Mouse (Mus musculus) liver, postnatal 0 days (tissue): Measurements from ENCODE around the gene Agbl3. TPM values are rescaled to one million over a fixed set of nuclear protein-coding genes. Genes with fewer than 3 reads are reported as not detected.

Source experiments
- ATAC-seq: fragments of 200-750 bp; cut with Nextera tagmentation; 2 replicates; pipeline ENCODE4 v1.8.0; 2017; ENCODE audit warnings: mild to moderate bottlenecking, moderate library complexity
- DNase-seq: peaks from one replicate; pipeline ENCODE4 v3.0.0-alpha.2; 2016
- H3K27ac ChIP-seq: fragments of 300-500 bp; sonication (generic); 2 replicates; pipeline ENCODE4 v1.5.1; 2014; ENCODE audit warnings: antibody characterized with exemption, moderate library complexity, mild to moderate bottlenecking, low read depth
- H3K27me3 ChIP-seq: fragments of 300-500 bp; sonication (generic); 2 replicates; pipeline ENCODE4 v1.6.1; 2014; ENCODE audit warnings: low read length, control low read depth, mixed read lengths; ENCODE audit not compliant: insufficient read depth
- H3K36me3 ChIP-seq: fragments of 300-500 bp; sonication (generic); replicated peaks from 2 replicates; pipeline ENCODE4 v1.6.1; 2014; ENCODE audit warnings: mild to moderate bottlenecking, control low read depth, low read length, moderate library complexity, mixed read lengths; ENCODE audit not compliant: insufficient read depth
- H3K4me1 ChIP-seq: fragments of 300-500 bp; sonication (generic); 2 replicates; pipeline ENCODE4 v1.6.1; 2014; ENCODE audit warnings: antibody characterized with exemption, mild to moderate bottlenecking, control low read depth; ENCODE audit not compliant: insufficient read depth
- H3K4me2 ChIP-seq: fragments of 300-500 bp; sonication (generic); 2 replicates; pipeline ENCODE4 v1.6.1; 2014; ENCODE audit warnings: low read depth, mild to moderate bottlenecking, low read length, moderate library complexity, mixed read lengths
- H3K4me3 ChIP-seq: fragments of 300-500 bp; sonication (generic); 2 replicates; pipeline ENCODE4 v1.5.1; 2014; ENCODE audit warnings: low read depth, low read length
- H3K9ac ChIP-seq: fragments of 300-500 bp; sonication (generic); replicated peaks from 2 replicates; pipeline ENCODE4 v1.6.1; 2014; ENCODE audit warnings: mild to moderate bottlenecking, moderate library complexity
- H3K9me3 ChIP-seq: fragments of 300-500 bp; sonication (generic); 2 replicates; pipeline ENCODE4 v1.6.1; 2016; ENCODE audit warnings: mild to moderate bottlenecking, control low read depth, low read length, mixed read lengths
- CTCF ChIP-seq: sonication (generic); IDR thresholded peaks from 2 replicates; pipeline ENCODE4 v1.5.1; 2016; ENCODE audit warnings: antibody characterized with exemption, low read depth
- EP300 ChIP-seq: IDR thresholded peaks from 2 replicates; pipeline ENCODE4 v1.6.1; 2016; ENCODE audit warnings: antibody characterized with exemption, low read depth, mild to moderate bottlenecking
- WGBS: fragments of 180-500 bp; shearing (Covaris S2); extraction: QIAGEN DNeasy Blood & Tissue Kit; methylation state at CpG from one replicate; pipeline ENCODE4 v1.1.7; 2014; ENCODE audit not compliant: insufficient replicate concordance; 5-methylcytosine and 5-hydroxymethylcytosine counted together
- polyA plus RNA-seq: library from polyadenylated mRNA; unstranded; fragments of >200 nt; fragmentation: Nextera tagmentation; extraction: Ambion mirVana; gene quantifications from 2 replicates; pipeline ENCODE4 v1.2.1, GENCODE M21; 2015

The Agbl3 gene
- polyA plus RNA-seq, 1 experiment from 2014 or later = 5.3 TPM

DNA sequence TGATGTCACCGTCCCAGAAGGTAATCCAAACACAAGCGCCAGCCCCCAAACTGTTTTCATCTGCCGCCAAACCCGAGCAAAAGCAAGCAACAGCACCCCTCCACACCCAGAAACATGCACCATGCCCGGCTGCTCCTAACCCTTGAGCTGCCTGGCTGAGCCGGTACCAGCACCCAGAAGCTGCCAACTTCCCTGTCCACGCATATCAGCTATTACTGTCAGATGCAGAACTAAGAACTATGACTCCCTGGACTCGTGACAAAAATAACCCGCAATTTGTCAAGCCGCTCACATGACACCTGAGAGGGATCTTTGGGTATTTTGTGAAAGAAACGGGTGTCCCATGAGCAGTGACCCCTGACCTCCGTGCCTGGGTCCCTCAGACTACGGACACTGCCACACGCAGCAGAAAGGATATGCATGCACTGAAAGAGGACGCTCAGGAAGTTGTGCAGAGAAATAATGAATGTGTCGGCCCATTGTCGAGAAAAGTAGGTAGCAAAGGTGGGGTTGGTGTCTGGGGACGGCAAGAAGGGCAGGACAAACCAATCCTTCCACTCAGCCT is 127.5 kb downstream of the Agbl3 start:
- Histone ChIP-seq H3K9me3 (no peaks in the 10 kb centered on the region), H3K4me2 (peak overlapping the region; percentile 58), H3K9ac (0 out of 2 replicates have a peak overlapping the region, but pooled peaks have one; percentile 28), H3K27ac (peak overlapping the region; percentile 87), H3K4me3 (peak overlapping the region; percentile 3; the same call in 1 of the 2 replicates), H3K4me1 (peaks cover 37% of the 10 kb centered on the region), H3K36me3 (peaks cover 47% of the 10 kb centered on the region), H3K27me3 (no peaks in the 10 kb centered on the region)
- ATAC-seq (0 out of 2 replicates have a peak, but pooled peaks have one; percentile 12), DNase-seq (peak; percentile 37)
- whole genome bisulfite sequencing = 71% methylated on average over 18 of the region's 18 CpGs
- TF ChIP-seq CTCF (no peak), EP300 (no peak)

Other genes starting within 250 kb of the Agbl3 start
- gene Cald1, start 181.9 kb upstream of the Agbl3 start, polyA plus RNA-seq = 116 and 131 TPM in 2 replicates
- 12.6 and 17.0 TPM in 2 replicates for gene Tmem140, start 82.7 kb downstream of the Agbl3 start, polyA plus RNA-seq
- 4.5 and 4.9 TPM in 2 replicates for gene Cyren, start 97.6 kb downstream of the Agbl3 start, polyA plus RNA-seq
- gene Wdr91, start 130.4 kb downstream of the Agbl3 start, polyA plus RNA-seq = 5.5 and 5.7 TPM in 2 replicates
- not detected in 2 replicates for gene Stra8, start 139.7 kb downstream of the Agbl3 start, polyA plus RNA-seq
- gene Slc23a4, start 208.0 kb downstream of the Agbl3 start, polyA plus RNA-seq = 0.12 TPM in 1 of 2 replicates, not detected in the other